In genomic region chr2:132102505-132103130, GRCm38 (mm10) we compare ENCODE assay signal across 8 mouse cellular contexts. TPM values are rescaled to one million over a fixed set of nuclear protein-coding genes. Genes with fewer than 3 reads are reported as not detected.
DNase-seq lines count a peak whose midpoint lies in the region; ATAC-seq lines count a peak whose summit lies in the region.

No protein-coding gene starts in this region.

- H3K36me3 ChIP-seq in heart, embryonic 14.5 days (ENCODE audit: control insufficient read depth, insufficient read depth, low read length): peaks cover 22% of the 10 kb centered on the region; the same call in 1 of the 2 replicates
- no peaks in the 10 kb centered on the region for H3K36me3 ChIP-seq in liver, embryonic 16.5 days (ENCODE audit: control insufficient read depth, insufficient read depth)
- H3K36me3 ChIP-seq in midbrain, embryonic 13.5 days: peaks cover 28% of the 10 kb centered on the region

- H3K4me2 ChIP-seq in heart, embryonic 14.5 days (ENCODE audit: low read length): peak overlapping the region; percentile 54
- peak overlapping the region; percentile 52 for H3K4me2 ChIP-seq in liver, embryonic 16.5 days (ENCODE audit: low read depth, low read length)
- no peak overlapping the region for H3K4me2 ChIP-seq in midbrain, embryonic 13.5 days (replicated peaks)

- DNase-seq in A20 (ENCODE audit: low read depth, low spot score): peak; percentile 40
- DNase-seq in CD4-positive helper T cell, adult 2 months (ENCODE audit: low read depth, low spot score): peak; percentile 61
- DNase-seq in yolk sac, embryonic 10.5 days (ENCODE audit: low spot score): no peak
- DNase-seq in left cerebral cortex, adult 9 months (ENCODE audit: low spot score in 2 of 2): no peak
- DNase-seq in testis, postnatal 14 days (ENCODE audit: low spot score): no peak

- no peak for ATAC-seq in heart, embryonic 14.5 days (ENCODE audit: insufficient number of reproducible peaks, insufficient read depth, low FRiP score, low read depth)
- ATAC-seq in liver, embryonic 16.5 days (ENCODE audit: low read depth): 0 out of 2 replicates have a peak, but pooled peaks have one; percentile 20
- no peak for ATAC-seq in midbrain, embryonic 13.5 days

- H3K9ac ChIP-seq in heart, embryonic 14.5 days (ENCODE audit: low read length): peak overlapping the region; percentile 45
- peak overlapping the region; percentile 19; the same call in 1 of the 2 replicates for H3K9ac ChIP-seq in liver, embryonic 16.5 days (ENCODE audit: low read depth, low read length)
- no peak overlapping the region for H3K9ac ChIP-seq in midbrain, embryonic 13.5 days (replicated peaks)

- H3K4me3 ChIP-seq in heart, embryonic 14.5 days (ENCODE audit: control insufficient read depth in 1 of 2, insufficient read depth in 1 of 2, low read depth in 1 of 2, low read length in 2 of 2): no peak overlapping the region
- peak overlapping the region; percentile 36 for H3K4me3 ChIP-seq in liver, embryonic 16.5 days (ENCODE audit: low read depth, low read length)
- H3K4me3 ChIP-seq in midbrain, embryonic 13.5 days (replicated peaks): no peak overlapping the region

- peak overlapping the region; percentile 49 to 71 for H3K27ac ChIP-seq in heart, embryonic 14.5 days (replicated peaks in 1 of 2; ENCODE audit: control insufficient read depth in 1 of 2, insufficient read depth in 1 of 2, low read depth in 2 of 2, low read length in 2 of 2)
- H3K27ac ChIP-seq in liver, embryonic 16.5 days (ENCODE audit: low read length): peak overlapping the region; percentile 79
- H3K27ac ChIP-seq in midbrain, embryonic 13.5 days: no peak overlapping the region

- peaks cover 23 to 39% of the 10 kb centered on the region in 2 experiments for H3K4me1 ChIP-seq in heart, embryonic 14.5 days (ENCODE audit: control insufficient read depth in 2 of 2, insufficient read depth in 2 of 2, low read length in 2 of 2)
- peaks cover 2% of the 10 kb centered on the region; the same call in 1 of the 2 replicates for H3K4me1 ChIP-seq in liver, embryonic 16.5 days (ENCODE audit: control insufficient read depth, low read depth, low read length)
- peaks cover 12% of the 10 kb centered on the region; the same call in 1 of the 2 replicates for H3K4me1 ChIP-seq in midbrain, embryonic 13.5 days (replicated peaks)

- WGBS in heart, embryonic 14.5 days: 65% methylated on average over 10 of the region's 10 CpGs
- 19% methylated on average over 10 of the region's 10 CpGs for WGBS in liver, embryonic 16.5 days (ENCODE audit: insufficient replicate concordance)
- 78% methylated on average over 10 of the region's 10 CpGs for WGBS in midbrain, embryonic 13.5 days

- no peaks in the 10 kb centered on the region for H3K27me3 ChIP-seq in heart, embryonic 14.5 days (ENCODE audit: control insufficient read depth, insufficient read depth, low read length)
- no peaks in the 10 kb centered on the region for H3K27me3 ChIP-seq in liver, embryonic 16.5 days (ENCODE audit: control insufficient read depth, insufficient read depth, low read depth, low read length)
- H3K27me3 ChIP-seq in midbrain, embryonic 13.5 days: no peaks in the 10 kb centered on the region

- no peaks in the 10 kb centered on the region for H3K9me3 ChIP-seq in heart, embryonic 14.5 days (ENCODE audit: control insufficient read depth, low read length)
- no peaks in the 10 kb centered on the region for H3K9me3 ChIP-seq in liver, embryonic 16.5 days (replicated peaks; ENCODE audit: control insufficient read depth, low read length)
- no peaks in the 10 kb centered on the region for H3K9me3 ChIP-seq in midbrain, embryonic 13.5 days

RNA-seq across cellular contexts. Expression of gene Slc23a2, which starts 42.3 kb away (rescaled TPM):
- polyA plus RNA-seq in heart, embryonic 14.5 days (2014; fragmentation: Nextera tagmentation; extraction: Ambion mirVana): 10.9 and 12.5 TPM in 2 replicates
- polyA plus RNA-seq in liver, embryonic 16.5 days (2015; fragmentation: Nextera tagmentation; extraction: Ambion mirVana): 2.7 and 4.1 TPM in 2 replicates
- 19.8 and 22.7 TPM in 2 replicates for polyA plus RNA-seq in midbrain, embryonic 13.5 days (2015; fragmentation: Nextera tagmentation; extraction: Ambion mirVana)

Comparison
In these comparisons a context has a peak if more than half of its experiments do, and no peak if none do; other contexts are left out.
1. DNase-seq: peak in A20 (single experiment) and CD4-positive helper T cell, adult 2 months (single experiment); none in yolk sac, embryonic 10.5 days (single experiment), left cerebral cortex, adult 9 months (0 of 2) and testis, postnatal 14 days (single experiment).